Mouse (Mus musculus): ENCODE measurements around the gene Pcsk1n. TPM values are rescaled to one million over a fixed set of nuclear protein-coding genes. Genes with fewer than 3 reads are reported as not detected.
"Not testable (repeated sequence)": the region's sequence is repeated elsewhere in the genome, so short reads cannot be mapped to it uniquely, and the experiment has no call there.

Pcsk1n gene
- polyA plus RNA-seq (2015; fragmentation: Nextera tagmentation; extraction: Ambion mirVana), result 223 and 225 TPM in 2 replicates

DNA sequence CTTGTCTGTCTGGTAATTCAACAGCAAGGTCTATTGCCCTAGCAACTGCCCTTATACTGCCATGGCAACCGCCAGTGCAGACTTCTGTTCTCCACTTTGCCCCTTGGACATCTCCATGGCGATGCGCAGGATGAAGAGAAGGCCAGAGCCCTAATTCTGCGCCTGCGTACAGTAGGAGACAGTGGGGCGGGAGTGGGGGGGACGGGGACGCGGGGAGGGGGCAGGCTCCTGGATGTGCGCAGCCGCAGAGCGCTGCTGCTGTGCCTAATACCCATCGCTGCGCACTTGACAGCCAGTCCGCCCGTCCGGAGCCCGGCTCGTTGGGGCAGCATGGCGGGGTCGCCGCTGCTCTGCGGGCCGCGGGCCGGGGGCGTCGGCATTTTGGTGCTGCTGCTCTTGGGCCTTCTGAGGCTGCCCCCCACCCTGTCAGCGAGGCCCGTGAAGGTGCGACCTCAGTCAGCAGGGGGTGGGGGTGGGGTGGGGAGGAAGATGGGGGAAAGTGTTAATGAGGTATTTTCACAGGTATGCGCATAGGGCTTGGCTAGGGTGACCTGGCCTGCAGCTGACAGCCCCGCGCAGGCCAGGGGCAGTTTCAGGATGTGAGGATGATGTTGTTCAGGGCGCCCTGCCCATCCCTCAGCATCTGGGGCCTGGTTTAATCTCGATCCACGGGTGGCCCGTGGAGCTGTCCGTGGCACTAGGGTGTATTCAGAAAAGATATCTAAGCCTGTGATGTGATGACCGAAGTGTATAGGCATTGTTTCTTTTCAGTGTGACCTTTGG, at the start of gene Pcsk1n:
Gene Pcsk1n, plus strand, starts transcription at position 222 of the 783 bp plus-strand sequence.
- Histone ChIP-seq H3K9ac (peak within 1 kb of the TSS; percentile 79), H3K27me3 (peaks cover 10% of the 10 kb centered on the region), H3K4me2 (peak within 1 kb of the TSS; percentile 68), H3K4me3 (peak within 1 kb of the TSS; percentile 51), H3K9me3 (no peaks in the 10 kb centered on the region), H3K36me3 (peaks cover 13% of the 10 kb centered on the region), H3K4me1 (replicated peaks) (peaks cover 23% of the 10 kb centered on the region), H3K27ac (peak within 1 kb of the TSS; percentile 84)
- peak; percentile 93 for ATAC-seq (ENCODE audit: low FRiP score)
- WGBS, result 20% methylated on average over 32 of the region's 40 CpGs

DNA sequence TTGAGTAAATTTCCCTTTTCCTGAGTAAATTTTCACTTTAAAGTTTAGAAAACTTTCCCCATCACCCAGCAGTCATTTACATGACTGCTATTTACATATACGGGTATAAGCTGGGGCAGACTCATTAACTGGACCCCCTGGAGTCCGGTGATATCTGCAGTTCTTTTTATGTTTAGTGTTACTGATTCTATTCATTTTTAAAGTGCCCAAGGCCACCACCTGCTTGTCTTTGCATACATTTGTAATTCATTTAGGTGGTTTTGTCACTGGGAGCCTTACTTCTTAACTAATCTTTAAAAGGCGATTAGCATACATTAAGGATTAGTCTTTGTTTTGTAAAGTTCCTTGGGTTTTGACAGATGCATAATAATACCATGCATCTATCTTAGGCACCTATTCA, 49.8 kb upstream of the Pcsk1n start:
- H3K4me2 ChIP-seq, result no peak overlapping the region
- ATAC-seq (ENCODE audit: low FRiP score), result no peak
- no peaks in the 10 kb centered on the region for H3K4me1 ChIP-seq (replicated peaks)
- WGBS, result 42% methylated on average over 3 of the region's 3 CpGs
- H3K36me3 ChIP-seq, result peaks cover 31% of the 10 kb centered on the region
- no peak overlapping the region for H3K27ac ChIP-seq
- H3K27me3 ChIP-seq, result no peaks in the 10 kb centered on the region
- no peak overlapping the region for H3K4me3 ChIP-seq
- H3K9me3 ChIP-seq, result no peaks in the 10 kb centered on the region
- H3K9ac ChIP-seq, result no peak overlapping the region

DNA sequence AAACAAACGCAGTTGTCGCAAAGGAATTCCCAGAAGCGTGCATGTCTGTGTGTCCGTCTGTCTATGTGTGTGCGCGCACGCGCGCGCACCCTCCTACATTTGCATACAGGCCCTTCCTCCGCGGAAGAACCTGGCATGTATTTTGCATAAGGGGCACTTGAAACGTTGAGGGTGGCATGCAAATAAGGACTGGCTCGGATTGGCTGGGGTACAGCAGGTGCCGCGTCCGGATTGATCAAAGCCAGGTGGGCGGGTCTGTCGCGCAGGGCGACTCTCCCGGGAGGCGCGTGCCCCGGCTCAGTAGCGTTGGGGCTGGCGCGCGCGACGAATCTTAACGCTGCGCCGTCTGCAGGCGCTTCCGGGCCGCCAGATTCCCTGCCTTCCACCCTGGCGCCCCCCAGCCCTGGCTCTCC, 41.6 kb upstream of the Pcsk1n start, which contains the start of gene Pim2:
Gene Pim2, plus strand, starts transcription at position 256 of the 413 bp plus-strand sequence.
- no peaks in the 10 kb centered on the region for H3K9me3 ChIP-seq
- no peaks in the 10 kb centered on the region for H3K27me3 ChIP-seq
- peak within 1 kb of the TSS; percentile 76 for H3K27ac ChIP-seq
- peak within 1 kb of the TSS; percentile 72 for H3K9ac ChIP-seq
- H3K36me3 ChIP-seq, result peaks cover 19% of the 10 kb centered on the region
- H3K4me3 ChIP-seq, result peak within 1 kb of the TSS; percentile 50
- peak; percentile 92 for ATAC-seq (ENCODE audit: low FRiP score)
- peaks cover 19% of the 10 kb centered on the region for H3K4me1 ChIP-seq (replicated peaks)
- H3K4me2 ChIP-seq, result peak within 1 kb of the TSS; percentile 71
- WGBS, result 27% methylated on average over 37 of the region's 38 CpGs

DNA sequence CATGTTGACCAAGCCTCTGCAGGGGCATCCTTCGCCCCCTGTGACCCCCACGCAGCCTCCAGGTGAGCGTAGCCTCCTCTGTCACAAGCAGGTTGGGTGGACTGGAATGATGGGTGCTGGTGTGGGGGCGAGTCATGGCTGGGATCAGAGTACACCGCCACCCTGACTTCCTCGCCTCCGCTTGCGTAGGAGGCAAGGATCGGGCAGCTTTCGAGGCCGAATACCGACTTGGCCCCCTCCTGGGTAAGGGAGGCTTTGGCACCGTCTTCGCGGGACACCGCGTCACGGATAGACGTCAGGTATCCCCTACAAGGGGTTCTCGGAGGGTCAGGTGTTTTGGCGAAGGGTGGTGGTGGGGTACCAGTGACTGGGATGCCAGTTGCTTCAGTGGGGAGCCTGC, 41.1 kb upstream of the Pcsk1n start:
- Histone ChIP-seq H3K9me3 (no peaks in the 10 kb centered on the region), H3K9ac (peak overlapping the region; percentile 72), H3K4me1 (replicated peaks) (peaks cover 19% of the 10 kb centered on the region), H3K27me3 (no peaks in the 10 kb centered on the region), H3K4me2 (peak overlapping the region; percentile 71), H3K27ac (peak overlapping the region; percentile 76; the same call in 1 of the 2 replicates), H3K4me3 (peak overlapping the region; percentile 50), H3K36me3 (peaks cover 15% of the 10 kb centered on the region)
- peak; percentile 37 for ATAC-seq (ENCODE audit: low FRiP score)
- WGBS, result 15% methylated on average over 21 of the region's 21 CpGs

DNA sequence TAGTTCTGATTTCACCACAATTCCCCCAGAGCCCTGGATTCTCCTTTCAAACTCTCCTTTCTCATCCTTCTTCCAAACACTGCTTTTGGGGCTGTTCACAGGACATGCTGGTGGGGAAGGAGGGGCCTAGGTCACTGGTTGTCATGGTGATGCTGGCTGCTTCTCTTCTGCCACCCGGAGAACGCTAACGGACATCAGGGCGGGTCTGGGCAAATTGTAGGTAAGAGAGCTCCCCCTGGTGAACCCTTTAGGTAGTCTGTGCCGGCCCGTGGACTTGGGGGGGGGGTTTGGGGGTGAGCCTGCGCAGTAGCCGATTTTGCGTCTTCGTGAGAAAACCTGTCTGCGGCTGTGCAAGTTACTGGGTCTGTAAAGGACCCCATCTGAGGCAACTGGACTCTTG, 39.8 kb upstream of the Pcsk1n start:
- Histone ChIP-seq H3K4me1 (replicated peaks) (peaks cover 21% of the 10 kb centered on the region), H3K27ac (0 out of 2 replicates have a peak overlapping the region, but pooled peaks have one; percentile 23), H3K9ac (peak overlapping the region; percentile 46; the same call in 1 of the 2 replicates), H3K4me3 (peak overlapping the region; percentile 50), H3K4me2 (peak overlapping the region; percentile 71), H3K27me3 (no peaks in the 10 kb centered on the region), H3K36me3 (peaks cover 5% of the 10 kb centered on the region; the same call in 1 of the 2 replicates), H3K9me3 (no peaks in the 10 kb centered on the region)
- WGBS, result 31% methylated on average over 10 of the region's 11 CpGs
- ATAC-seq (ENCODE audit: low FRiP score), result peak; percentile 47

DNA sequence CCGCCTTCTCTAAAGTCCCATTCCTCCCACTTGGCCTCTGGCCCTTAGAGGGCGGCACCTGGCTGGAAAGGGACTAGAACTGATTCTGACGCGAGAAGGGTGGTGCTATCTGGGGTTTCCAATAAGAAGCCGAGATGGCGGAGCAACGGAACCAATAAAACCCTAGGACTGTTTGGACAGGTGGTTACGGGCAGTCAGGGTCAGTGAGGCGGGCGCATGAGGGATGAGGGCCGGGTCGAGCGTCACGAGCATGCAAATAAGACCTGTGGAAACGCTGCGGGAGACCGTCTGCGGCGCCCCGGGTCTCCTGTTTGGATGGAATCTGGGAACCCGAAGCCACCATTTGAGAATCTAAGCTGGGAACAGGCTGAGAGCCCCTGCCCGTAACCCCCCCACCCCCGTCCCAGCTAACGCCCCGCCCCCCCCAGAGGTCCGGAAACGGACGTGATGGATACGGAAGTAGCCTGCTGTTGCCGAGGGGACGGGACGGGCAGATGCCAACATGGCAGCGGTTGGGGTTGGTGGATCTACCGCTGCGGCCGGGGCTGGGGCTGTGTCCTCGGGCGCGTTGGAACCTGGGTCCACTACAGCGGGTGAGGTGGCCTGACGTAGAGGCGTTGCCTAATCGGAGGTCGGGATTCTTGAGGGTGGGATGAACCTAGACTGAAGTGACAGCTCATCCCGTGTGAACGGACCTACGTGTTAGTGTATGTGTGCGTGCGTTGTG, 35.6 kb upstream of the Pcsk1n start, which contains the start of gene Slc35a2:
Gene Slc35a2, plus strand, starts transcription at position 188 of the 727 bp plus-strand sequence.
- Histone ChIP-seq H3K9ac (peak within 1 kb of the TSS; percentile 70), H3K4me3 (peak within 1 kb of the TSS; percentile 55), H3K4me1 (replicated peaks) (peaks cover 13% of the 10 kb centered on the region), H3K36me3 (no peaks in the 10 kb centered on the region), H3K27me3 (no peaks in the 10 kb centered on the region), H3K27ac (peak within 1 kb of the TSS; percentile 89), H3K9me3 (no peaks in the 10 kb centered on the region), H3K4me2 (peak within 1 kb of the TSS; percentile 65)
- 18% methylated on average over 49 of the region's 49 CpGs for WGBS
- peak; percentile 90 for ATAC-seq (ENCODE audit: low FRiP score)

DNA sequence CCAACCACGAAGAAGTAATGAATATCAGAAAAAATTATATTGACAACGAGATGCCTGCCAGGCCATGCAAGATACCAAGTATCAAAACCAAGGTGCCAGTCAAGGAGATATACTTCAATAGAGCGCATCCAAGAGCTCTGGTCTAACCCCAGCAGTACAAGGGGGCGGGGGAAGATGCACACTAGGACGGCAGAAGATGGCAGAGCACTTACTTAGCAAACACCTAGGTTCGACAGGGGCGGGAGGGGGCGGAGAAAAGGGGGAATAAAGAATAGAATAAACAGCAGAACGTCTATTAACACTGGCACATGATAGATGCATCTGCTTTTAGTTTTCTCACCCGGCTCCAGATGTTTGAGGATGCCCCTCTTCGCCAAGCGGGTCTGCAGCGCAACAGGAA, 21.4 kb upstream of the Pcsk1n start:
- ATAC-seq (ENCODE audit: low FRiP score), result no peak
- H3K27me3 ChIP-seq, result no peaks in the 10 kb centered on the region
- no peaks in the 10 kb centered on the region; the same call in 1 of the 2 replicates for H3K9me3 ChIP-seq
- H3K4me1 ChIP-seq (replicated peaks), result peaks cover 10% of the 10 kb centered on the region
- WGBS, result 29% methylated on average over 13 of the region's 13 CpGs
- H3K36me3 ChIP-seq, result peaks cover 21% of the 10 kb centered on the region
- H3K4me3 ChIP-seq, result peak overlapping the region; percentile 51
- H3K27ac ChIP-seq, result peak overlapping the region; percentile 90
- H3K4me2 ChIP-seq, result peak overlapping the region; percentile 59
- H3K9ac ChIP-seq, result peak overlapping the region; percentile 69

DNA sequence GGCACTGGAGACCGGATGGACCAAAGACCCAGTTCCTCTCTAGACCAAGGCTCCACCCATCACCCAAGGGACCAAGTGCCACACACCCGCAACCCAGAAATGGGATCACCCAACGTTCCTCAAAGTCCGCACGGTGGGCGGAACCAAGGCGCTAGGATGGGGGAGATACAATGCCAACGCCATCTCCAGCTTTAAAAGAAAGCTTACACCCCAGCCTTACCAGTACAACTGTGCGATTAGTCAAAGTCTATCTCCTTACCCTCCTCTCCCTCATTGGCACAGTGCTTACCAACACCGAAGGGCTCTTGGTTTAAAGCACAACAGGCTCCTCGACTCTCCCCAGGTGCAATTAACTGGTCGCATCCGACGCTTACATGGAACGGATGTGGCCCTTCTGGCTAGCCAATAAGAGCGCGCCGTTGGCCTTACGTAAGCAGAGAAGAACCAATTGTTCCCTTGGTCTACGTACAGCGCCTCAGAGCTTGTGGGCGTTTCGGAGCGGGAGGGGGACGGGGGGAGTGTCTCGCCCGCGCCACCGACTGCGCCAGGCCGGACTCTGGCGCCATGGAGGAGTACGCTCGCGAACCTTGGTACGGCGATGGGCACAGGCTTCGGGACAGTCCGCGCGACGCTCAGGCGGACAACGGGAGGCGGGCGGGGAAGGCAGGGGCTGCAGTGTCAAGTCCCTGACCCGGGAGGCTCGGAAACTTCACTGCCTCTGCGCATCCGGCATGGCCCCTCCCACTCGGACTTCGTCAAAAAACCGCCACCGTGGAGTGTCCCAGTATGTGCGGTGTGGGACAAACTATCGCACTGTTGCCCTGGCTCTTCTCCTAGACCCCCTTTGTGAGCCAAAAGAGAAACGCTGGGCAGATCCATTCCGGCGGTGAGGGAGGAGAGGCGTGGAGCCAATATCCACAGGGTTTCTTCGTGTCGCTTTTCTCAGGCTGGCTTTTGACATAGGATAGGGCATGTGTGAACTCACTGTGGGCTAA, 20.4 kb upstream of the Pcsk1n start, which contains the start of the genes Pqbp1 and Timm17b:
Gene Pqbp1, minus strand, starts transcription at position 390 of the 995 bp plus-strand sequence.
Gene Timm17b, plus strand, starts transcription at position 478 of the 995 bp plus-strand sequence.
- Histone ChIP-seq H3K27me3 (no peaks in the 10 kb centered on the region), H3K4me2 (peak within 1 kb of the TSS; percentile 59), H3K4me1 (replicated peaks) (peaks cover 10% of the 10 kb centered on the region), H3K4me3 (peak within 1 kb of the TSS; percentile 51), H3K9ac (peak within 1 kb of the TSS; percentile 73), H3K27ac (peak within 1 kb of the TSS; percentile 90), H3K36me3 (peaks cover 13% of the 10 kb centered on the region), H3K9me3 (no peaks in the 10 kb centered on the region; the same call in 1 of the 2 replicates)
- WGBS, result 14% methylated on average over 56 of the region's 62 CpGs
- peak; percentile 99 for ATAC-seq (ENCODE audit: low FRiP score)

DNA sequence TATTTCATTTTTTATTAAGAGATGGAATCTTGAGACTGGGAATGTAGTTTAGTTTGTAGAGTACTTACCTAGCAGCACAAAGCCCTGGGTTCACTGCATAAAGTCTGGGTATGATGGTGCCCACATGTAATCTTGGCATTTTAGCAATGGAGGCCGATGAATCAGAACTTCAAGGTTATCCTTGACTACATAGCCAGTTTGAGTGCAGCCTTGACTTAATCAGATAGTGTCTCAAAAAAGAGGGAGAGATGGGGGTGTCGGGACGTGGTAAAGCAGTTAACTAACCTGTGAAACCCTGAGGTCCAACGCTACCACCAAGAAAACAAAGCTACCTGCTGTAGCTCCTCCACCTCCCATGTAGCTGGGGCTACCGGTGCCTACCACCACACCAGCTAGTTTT, 15.2 kb upstream of the Pcsk1n start:
- Histone ChIP-seq H3K9me3 (no peaks in the 10 kb centered on the region; the same call in 1 of the 2 replicates), H3K9ac (no peak overlapping the region), H3K36me3 (peaks cover 15% of the 10 kb centered on the region), H3K27me3 (no peaks in the 10 kb centered on the region), H3K4me2 (no peak overlapping the region), H3K4me3 (no peak overlapping the region), H3K27ac (no peak overlapping the region), H3K4me1 (replicated peaks) (no peaks in the 10 kb centered on the region; the same call in 1 of the 2 replicates)
- ATAC-seq (ENCODE audit: low FRiP score), result no peak
- 89% methylated on average over 5 of the region's 5 CpGs for WGBS

DNA sequence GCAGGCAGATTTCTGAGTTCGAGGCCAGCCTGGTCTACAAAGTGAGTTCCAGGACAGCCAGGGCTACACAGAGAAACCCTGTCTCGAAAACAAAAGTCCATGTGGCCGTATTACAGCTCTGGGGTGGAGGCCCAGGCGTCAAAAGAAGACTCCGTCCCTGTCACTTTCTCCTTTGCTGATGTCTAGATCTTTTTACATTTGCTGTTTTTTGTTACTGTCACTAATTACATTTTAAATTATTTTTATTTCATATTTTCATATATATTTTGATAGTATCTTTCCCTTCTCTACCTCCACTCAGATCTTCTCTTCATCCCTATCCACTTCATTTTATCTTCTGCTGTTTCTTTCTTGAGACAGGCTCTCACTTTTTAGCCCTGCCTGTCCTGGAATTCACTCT, 11.9 kb upstream of the Pcsk1n start, which contains the start of gene Gm10491:
Gene Gm10491, minus strand, starts transcription at position 101 of the 400 bp plus-strand sequence.
- Histone ChIP-seq H3K9me3 (no peaks in the 10 kb centered on the region), H3K36me3 (peaks cover 15% of the 10 kb centered on the region), H3K9ac (no peak within 1 kb of the TSS), H3K4me3 (no peak within 1 kb of the TSS), H3K27me3 (no peaks in the 10 kb centered on the region), H3K4me1 (replicated peaks) (no peaks in the 10 kb centered on the region; the same call in 1 of the 2 replicates), H3K27ac (no peak within 1 kb of the TSS), H3K4me2 (no peak within 1 kb of the TSS)
- ATAC-seq (ENCODE audit: low FRiP score), result no peak
- WGBS, result 88% methylated on average over 5 of the region's 5 CpGs

DNA sequence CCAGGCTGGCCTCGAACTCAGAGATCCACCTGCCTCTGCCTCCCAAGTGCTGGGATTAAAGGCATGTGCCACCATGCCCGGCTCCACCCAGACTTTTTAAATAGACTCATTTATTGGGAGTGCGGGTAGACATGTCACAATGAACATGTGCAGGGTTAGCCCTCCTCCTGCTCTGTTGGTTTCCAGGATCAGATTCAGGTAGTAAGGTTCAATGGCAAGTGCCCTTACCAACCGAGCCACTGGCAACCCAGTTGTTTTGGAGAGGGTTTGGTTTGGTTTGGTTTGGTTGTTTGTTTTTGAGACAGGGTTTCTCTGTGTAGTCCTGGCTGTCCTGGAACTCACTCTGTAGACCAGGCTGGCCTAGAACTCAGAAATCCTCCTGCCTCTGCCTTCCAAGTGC, 10.4 kb upstream of the Pcsk1n start, which contains the start of gene Gm10490:
Gene Gm10490, plus strand, starts transcription at position 301 of the 400 bp plus-strand sequence.
- H3K4me3 ChIP-seq; H3K4me2 ChIP-seq; H3K9me3 ChIP-seq; H3K9ac ChIP-seq; H3K4me1 ChIP-seq (replicated peaks); ATAC-seq (ENCODE audit: low FRiP score); H3K27ac ChIP-seq; H3K27me3 ChIP-seq: not testable (repeated sequence)
- WGBS, result 87% methylated on average over 4 of the region's 4 CpGs
- peaks cover 15% of the 10 kb centered on the region for H3K36me3 ChIP-seq
